Comparison of ENCODE assay signal across 15 mouse cellular contexts in the genomic region with DNA sequence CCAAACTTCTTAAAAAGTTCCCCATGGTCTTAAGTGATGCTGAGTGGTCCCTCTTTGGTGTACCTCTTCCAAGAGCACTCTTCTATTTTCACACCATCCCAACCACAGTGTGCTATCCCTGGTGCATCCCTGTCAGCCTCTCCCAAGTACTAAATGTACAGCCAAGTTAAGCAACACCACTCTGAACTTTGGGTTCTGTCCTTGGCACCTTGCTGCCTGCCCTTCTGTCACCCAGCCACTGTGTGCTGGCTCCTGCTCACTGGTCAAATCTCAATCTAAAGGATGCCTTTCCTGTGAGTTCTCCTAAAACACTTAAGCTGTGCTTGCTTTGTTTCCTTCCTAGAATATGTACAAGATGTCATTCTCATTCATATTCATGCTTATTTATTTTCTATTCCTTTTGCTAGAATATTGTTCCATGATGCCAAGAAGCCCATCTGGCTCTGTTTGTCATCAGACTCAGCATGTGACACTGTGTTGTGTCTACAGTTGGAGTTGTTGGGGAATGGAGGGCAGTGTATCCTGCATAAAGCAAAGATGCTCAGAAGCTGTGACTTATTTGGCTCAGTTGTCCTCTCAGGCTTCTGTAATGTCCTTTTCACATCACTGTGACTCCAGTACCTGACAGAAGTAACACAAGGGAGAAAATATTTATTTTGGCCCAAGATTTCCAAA.
DNase-seq lines count a peak whose midpoint lies in the region; ATAC-seq and TF ChIP-seq lines count a peak whose summit lies in the region.
"Had no signal": no experiment of that assay in that cellular context is flagged by ENCODE, and none has a peak within 500 bp of the region (broad histone marks: within the 10 kb centered on the region; RNA-seq: fewer than 3 reads in every experiment).

No protein-coding gene starts in this region.

- no peak overlapping the region for H3K4me2 ChIP-seq in hindbrain, embryonic 14.5 days (replicated peaks)
- H3K4me2 ChIP-seq: liver, embryonic 11.5 days; lung, embryonic 14.5 days; midbrain, embryonic 13.5 days had no signal

- intact Hi-C loops in heart, postnatal 10 days (cut with DNase I), result no loop called here

- H3K4me1 ChIP-seq in hindbrain, embryonic 14.5 days (replicated peaks; ENCODE audit: control insufficient read depth, insufficient read depth, low read length), result no peaks in the 10 kb centered on the region
- no peaks in the 10 kb centered on the region for H3K4me1 ChIP-seq in lung, adult 2 months (ENCODE audit: control insufficient read depth, insufficient read depth, low read length)
- H3K4me1 ChIP-seq: midbrain, embryonic 13.5 days had no signal

- no peaks in the 10 kb centered on the region for H3K36me3 ChIP-seq in hindbrain, embryonic 14.5 days (replicated peaks; ENCODE audit: control insufficient read depth, insufficient read depth)
- H3K36me3 ChIP-seq: G1E; midbrain, embryonic 13.5 days had no signal

- no peak for TF ChIP-seq CTCF in lung, adult 2 months (IDR thresholded peaks at IDR 0.05; ENCODE audit: insufficient read depth, low read length)

- peaks cover 9% of the 10 kb centered on the region; the same call in 1 of the 2 replicates for H3K9me3 ChIP-seq in hindbrain, embryonic 14.5 days (ENCODE audit: control insufficient read depth, low read length)
- H3K9me3 ChIP-seq: midbrain, embryonic 13.5 days had no signal

- no peak overlapping the region for H3K27ac ChIP-seq in hindbrain, embryonic 14.5 days
- H3K27ac ChIP-seq: macrophage; midbrain, embryonic 13.5 days had no signal

- ATAC-seq in cerebellum, adult (ENCODE audit: insufficient number of reproducible peaks, low FRiP score, low TSS enrichment), result no peak
- ATAC-seq in hindbrain, embryonic 14.5 days (ENCODE audit: low FRiP score), result no peak
- ATAC-seq: CD4-positive, CD25-positive, alpha-beta regulatory T cell, adult 4 months; midbrain, embryonic 13.5 days had no signal

- H3K9ac ChIP-seq in hindbrain, embryonic 14.5 days, result no peak overlapping the region
- H3K9ac ChIP-seq: lung, embryonic 14.5 days; midbrain, embryonic 13.5 days had no signal

- TF ChIP-seq POLR2A in lung, adult 2 months (IDR thresholded peaks at IDR 0.05; ENCODE audit: borderline replicate concordance, extremely low read depth, low read depth, low read length), result no peak

- DNase-seq in cerebellum, adult 11-12 months, result peak; percentile 8
- peak; percentile 78 for DNase-seq in heart, adult 11 months
- DNase-seq in heart, postnatal 10 days, result no peak
- peak; percentile 72 for DNase-seq in brain, embryonic 18.5 days (ENCODE audit: low read depth, low spot score)
- peak; percentile 21 to 26 for DNase-seq in layer of hippocampus, adult 8-10 months (ENCODE audit: low spot score in 2 of 2)
- no peak for DNase-seq in hindbrain, embryonic 14.5 days (ENCODE audit: low spot score)
- DNase-seq in lung, adult 2 months, result no peak
- DNase-seq: lung, embryonic 14.5 days; right cerebral cortex, postnatal 25 days had no signal

- no peak overlapping the region for H3K4me3 ChIP-seq in hindbrain, embryonic 14.5 days (replicated peaks; ENCODE audit: low read length)
- H3K4me3 ChIP-seq in lung, adult 2 months (replicated peaks; ENCODE audit: extremely low read depth, low read depth, low read length), result no peak overlapping the region
- H3K4me3 ChIP-seq: midbrain, embryonic 13.5 days had no signal

- H3K27me3 ChIP-seq in hindbrain, embryonic 14.5 days (ENCODE audit: control insufficient read depth, insufficient read depth, low read length), result no peaks in the 10 kb centered on the region
- H3K27me3 ChIP-seq: midbrain, embryonic 13.5 days had no signal

Comparison
In these comparisons a context has a peak if more than half of its experiments do, and no peak if none do; other contexts are left out.
1. DNase-seq: peak in cerebellum, adult 11-12 months (single experiment), heart, adult 11 months (single experiment), brain, embryonic 18.5 days (single experiment) and layer of hippocampus, adult 8-10 months (2 of 2); none in heart, postnatal 10 days (0 of 2), hindbrain, embryonic 14.5 days (single experiment) and lung, adult 2 months (single experiment).